Mouse (Mus musculus): ENCODE results near the gene Bub1. TPM values are rescaled to one million over a fixed set of nuclear protein-coding genes. Genes with fewer than 3 reads are reported as not detected.

The Bub1 gene
- polyA plus RNA-seq, 1 experiment from 2014 or later, result 32.2 TPM

DNA sequence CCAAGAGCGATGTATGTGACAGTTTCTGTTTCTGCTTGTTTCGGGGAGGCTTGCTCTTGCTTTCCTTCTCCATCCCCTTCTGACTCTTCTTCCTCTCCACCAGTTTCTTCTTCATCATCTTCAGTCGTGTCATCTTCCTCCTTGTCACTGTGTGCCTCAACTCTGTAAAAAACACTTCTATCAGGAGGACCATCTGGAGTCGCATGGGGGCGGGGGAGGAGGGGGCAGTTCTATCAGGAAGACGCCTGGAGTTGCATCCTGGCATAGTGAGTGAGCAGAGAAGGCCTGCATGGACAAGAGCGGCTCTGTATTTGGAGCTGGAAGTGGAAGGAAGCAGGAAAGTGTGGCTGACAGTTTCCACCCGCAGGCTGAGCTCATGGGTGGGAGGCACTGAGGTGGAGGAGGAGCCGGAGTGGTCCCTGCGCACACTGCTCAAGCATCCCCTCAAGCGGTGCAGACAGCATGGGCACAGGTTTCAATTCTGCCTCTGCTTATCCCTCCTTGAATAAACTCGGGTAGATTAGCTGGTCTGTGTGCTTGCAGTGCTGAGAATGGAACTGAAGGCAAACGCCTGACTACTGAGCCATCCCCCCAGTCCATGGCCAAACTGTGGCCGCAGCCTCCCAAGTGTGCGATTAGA is 57.6 kb downstream of the Bub1 start:
- ATAC-seq (ENCODE audit: insufficient number of reproducible peaks, low FRiP score, low TSS enrichment, low read depth), result no peak
- Histone ChIP-seq H3K4me1 (no peaks in the 10 kb centered on the region), H3K4me2 (replicated peaks) (no peak overlapping the region), H3K9ac (no peak overlapping the region), H3K27ac (replicated peaks) (no peak overlapping the region), H3K9me3 (replicated peaks) (no peaks in the 10 kb centered on the region), H3K27me3 (no peaks in the 10 kb centered on the region), H3K4me3 (replicated peaks) (no peak overlapping the region), H3K36me3 (peaks cover 39% of the 10 kb centered on the region)
- WGBS, result 44% methylated on average over 15 of the region's 15 CpGs

- H3K4me3 ChIP-seq (replicated peaks), result no peak overlapping the region
- no peak overlapping the region for H3K27ac ChIP-seq (replicated peaks)
- H3K36me3 ChIP-seq, result peaks cover 19% of the 10 kb centered on the region; the same call in 1 of the 2 replicates
- ATAC-seq (ENCODE audit: insufficient number of reproducible peaks, low FRiP score, low TSS enrichment, low read depth), result no peak
- no peaks in the 10 kb centered on the region for H3K4me1 ChIP-seq
- 75% methylated on average over 5 of the region's 5 CpGs for WGBS
- H3K9ac ChIP-seq, result no peak overlapping the region
- no peak overlapping the region for H3K4me2 ChIP-seq (replicated peaks)
- no peaks in the 10 kb centered on the region for H3K27me3 ChIP-seq
- no peaks in the 10 kb centered on the region for H3K9me3 ChIP-seq (replicated peaks)
Observed at GRCm38 (mm10) chr2:127761587-127761986, 70.1 kb downstream of the Bub1 start.

DNA sequence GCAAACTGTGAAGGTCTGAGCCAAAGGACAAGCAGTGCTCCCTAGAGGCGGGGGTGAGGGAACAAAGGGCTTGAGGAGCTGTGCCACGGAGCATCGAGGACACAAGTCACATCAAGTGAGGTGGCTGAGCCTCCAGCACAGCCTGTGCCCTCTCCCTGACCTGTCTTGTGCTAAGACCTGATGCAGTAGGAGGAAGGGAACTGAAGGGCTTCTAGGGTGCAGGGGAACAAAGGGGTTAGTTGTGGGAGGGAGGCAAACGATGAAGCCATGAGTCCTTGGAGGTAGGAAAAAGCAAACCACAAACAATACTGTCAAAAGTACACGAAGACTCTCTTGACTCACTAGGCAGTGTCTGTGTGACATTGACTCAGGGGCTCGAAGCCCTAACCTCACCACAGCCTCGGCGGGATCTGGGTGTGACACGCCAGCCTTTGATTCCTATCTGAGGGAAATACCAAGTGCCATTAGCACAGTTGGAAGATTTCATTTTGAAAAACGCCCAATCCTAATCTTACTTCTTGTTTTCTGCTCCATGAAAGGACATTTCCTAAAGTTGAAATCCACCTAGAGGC is 71.2 kb downstream of the Bub1 start:
- no peak overlapping the region for H3K4me3 ChIP-seq (replicated peaks)
- no peak overlapping the region for H3K27ac ChIP-seq (replicated peaks)
- H3K4me2 ChIP-seq (replicated peaks), result no peak overlapping the region
- no peaks in the 10 kb centered on the region for H3K9me3 ChIP-seq (replicated peaks)
- no peaks in the 10 kb centered on the region for H3K27me3 ChIP-seq
- peaks cover 19% of the 10 kb centered on the region; the same call in 1 of the 2 replicates for H3K36me3 ChIP-seq
- WGBS, result 67% methylated on average over 10 of the region's 10 CpGs
- H3K4me1 ChIP-seq, result no peaks in the 10 kb centered on the region
- ATAC-seq (ENCODE audit: insufficient number of reproducible peaks, low FRiP score, low TSS enrichment, low read depth), result no peak
- H3K9ac ChIP-seq, result no peak overlapping the region

- no peak overlapping the region for H3K4me3 ChIP-seq (replicated peaks)
- no peak overlapping the region for H3K4me2 ChIP-seq (replicated peaks)
- H3K36me3 ChIP-seq, result peaks cover 19% of the 10 kb centered on the region; the same call in 1 of the 2 replicates
- H3K9me3 ChIP-seq (replicated peaks), result no peaks in the 10 kb centered on the region
- no peaks in the 10 kb centered on the region for H3K27me3 ChIP-seq
- no peaks in the 10 kb centered on the region for H3K4me1 ChIP-seq
- no peak for ATAC-seq (ENCODE audit: insufficient number of reproducible peaks, low FRiP score, low TSS enrichment, low read depth)
- H3K9ac ChIP-seq, result no peak overlapping the region
- H3K27ac ChIP-seq (replicated peaks), result no peak overlapping the region
- 84% methylated on average over 6 of the region's 6 CpGs for WGBS
Observed at GRCm38 (mm10) chr2:127760014-127760413, 71.7 kb downstream of the Bub1 start.

- no peak overlapping the region for H3K4me2 ChIP-seq (replicated peaks)
- 84% methylated on average over 5 of the region's 5 CpGs for WGBS
Observed at GRCm38 (mm10) chr2:127759157-127759880, 72.3 kb downstream of the Bub1 start.

GRCm38 (mm10) chr2:127757171-127757570 is 74.5 kb downstream of the Bub1 start:
- WGBS, result 43% methylated on average over 8 of the region's 8 CpGs
- no peak overlapping the region for H3K4me3 ChIP-seq (replicated peaks)
- ATAC-seq (ENCODE audit: insufficient number of reproducible peaks, low FRiP score, low TSS enrichment, low read depth), result no peak
- H3K9ac ChIP-seq, result no peak overlapping the region
- no peaks in the 10 kb centered on the region for H3K9me3 ChIP-seq (replicated peaks)
- H3K4me2 ChIP-seq (replicated peaks), result no peak overlapping the region
- peaks cover 9% of the 10 kb centered on the region; the same call in 1 of the 2 replicates for H3K36me3 ChIP-seq
- H3K27me3 ChIP-seq, result no peaks in the 10 kb centered on the region
- H3K27ac ChIP-seq (replicated peaks), result no peak overlapping the region
- H3K4me1 ChIP-seq, result no peaks in the 10 kb centered on the region

More at GRCm38 (mm10) chr2:127759157-127759880, 72.3 kb downstream of the Bub1 start:
- H3K9me3 ChIP-seq (replicated peaks), result no peaks in the 10 kb centered on the region
- no peaks in the 10 kb centered on the region for H3K27me3 ChIP-seq
- ATAC-seq (ENCODE audit: insufficient number of reproducible peaks, low FRiP score, low TSS enrichment, low read depth), result no peak
- no peak overlapping the region for H3K27ac ChIP-seq (replicated peaks)
- H3K9ac ChIP-seq, result no peak overlapping the region
- no peak overlapping the region for H3K4me3 ChIP-seq (replicated peaks)
- peaks cover 19% of the 10 kb centered on the region; the same call in 1 of the 2 replicates for H3K36me3 ChIP-seq
- no peaks in the 10 kb centered on the region for H3K4me1 ChIP-seq

DNA sequence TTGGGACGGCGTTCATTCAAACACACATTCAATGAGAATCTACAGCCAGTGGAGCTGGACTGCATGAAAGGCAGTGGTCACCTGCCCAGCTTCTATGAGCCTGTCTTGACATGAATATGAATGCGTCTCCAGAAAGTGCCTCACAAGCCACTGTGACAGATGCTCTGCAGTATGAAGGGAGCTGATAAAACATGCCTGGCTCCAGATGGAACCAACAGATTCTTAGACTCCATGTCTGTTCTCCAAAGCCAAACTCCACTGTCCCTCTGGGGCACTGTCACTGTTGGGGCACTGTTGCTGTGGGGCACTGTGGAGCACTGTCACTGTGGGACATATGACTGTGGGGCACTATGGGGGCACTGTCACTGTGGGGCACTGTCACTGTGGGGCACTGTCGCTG is 77.6 kb downstream of the Bub1 start:
- Histone ChIP-seq H3K27me3 (no peaks in the 10 kb centered on the region), H3K4me3 (replicated peaks) (no peak overlapping the region), H3K27ac (replicated peaks) (no peak overlapping the region), H3K9me3 (replicated peaks) (no peaks in the 10 kb centered on the region), H3K9ac (no peak overlapping the region), H3K36me3 (no peaks in the 10 kb centered on the region), H3K4me2 (replicated peaks) (no peak overlapping the region), H3K4me1 (no peaks in the 10 kb centered on the region)
- 88% methylated on average over 4 of the region's 4 CpGs for WGBS
- no peak for ATAC-seq (ENCODE audit: insufficient number of reproducible peaks, low FRiP score, low TSS enrichment, low read depth)

GRCm38 (mm10) chr2:127751849-127752610 is 79.6 kb downstream of the Bub1 start:
- H3K9me3 ChIP-seq (replicated peaks), result no peaks in the 10 kb centered on the region
- H3K27ac ChIP-seq (replicated peaks), result no peak overlapping the region
- no peak overlapping the region for H3K9ac ChIP-seq
- no peaks in the 10 kb centered on the region for H3K27me3 ChIP-seq
- WGBS, result 77% methylated on average over 11 of the region's 11 CpGs
- no peak overlapping the region for H3K4me3 ChIP-seq (replicated peaks)
- no peaks in the 10 kb centered on the region for H3K4me1 ChIP-seq
- H3K36me3 ChIP-seq, result no peaks in the 10 kb centered on the region
- H3K4me2 ChIP-seq (replicated peaks), result no peak overlapping the region
- ATAC-seq (ENCODE audit: insufficient number of reproducible peaks, low FRiP score, low TSS enrichment, low read depth), result no peak

Other genes with a start within 250 kb of the Bub1 start
- 4.7 and 5.8 TPM in 2 replicates for gene Zfp661, start 244.8 kb downstream of the Bub1 start, polyA plus RNA-seq (2015; fragmentation: Nextera tagmentation; extraction: Ambion mirVana)
- gene Mrps5, start 244.6 kb downstream of the Bub1 start, polyA plus RNA-seq (2015; fragmentation: Nextera tagmentation; extraction: Ambion mirVana), result 113 and 124 TPM in 2 replicates
- 68.0 and 73.1 TPM in 2 replicates for gene Mal, start 175.2 kb downstream of the Bub1 start, polyA plus RNA-seq (2015; fragmentation: Nextera tagmentation; extraction: Ambion mirVana)
- gene Mall, start 101.9 kb downstream of the Bub1 start, polyA plus RNA-seq (2015; fragmentation: Nextera tagmentation; extraction: Ambion mirVana), result 32.3 and 37.3 TPM in 2 replicates
- 36.4 and 45.6 TPM in 2 replicates for gene Nphp1, start 43.0 kb downstream of the Bub1 start, polyA plus RNA-seq (2015; fragmentation: Nextera tagmentation; extraction: Ambion mirVana)
- 36.0 and 36.9 TPM in 2 replicates for gene Mtln, start 39.4 kb downstream of the Bub1 start, polyA plus RNA-seq (2015; fragmentation: Nextera tagmentation; extraction: Ambion mirVana)
- 0.15 and 0.47 TPM in 2 replicates for gene Acoxl, start 7.0 kb upstream of the Bub1 start, polyA plus RNA-seq (2015; fragmentation: Nextera tagmentation; extraction: Ambion mirVana)